Mouse (Mus musculus): ENCODE measurements around the gene Chd3.

DNA sequence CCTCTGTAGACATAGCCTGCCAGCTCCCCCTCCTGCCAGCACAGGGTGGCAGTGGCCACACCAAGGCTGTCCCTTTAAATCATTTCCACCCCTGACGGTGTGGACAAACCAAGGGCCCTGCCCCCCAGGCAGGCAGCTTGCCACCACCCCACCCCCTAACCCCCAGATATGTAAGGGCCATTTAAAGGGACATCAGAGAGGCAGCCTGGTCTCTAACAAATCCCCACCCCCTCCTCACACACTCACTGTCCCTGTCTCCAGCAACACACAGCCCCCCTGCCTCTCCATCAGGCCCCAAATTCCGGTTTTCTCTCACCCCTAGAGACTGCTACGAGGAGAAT, 46.1 kb upstream of the Chd3 start:
- TF ChIP-seq POLR2A (IDR thresholded peaks at IDR 0.05; ENCODE audit: borderline replicate concordance, low read depth, low read length) = no peak
- no peak for TF ChIP-seq CTCF (IDR thresholded peaks at IDR 0.05; ENCODE audit: low read depth, low read length)
